Mouse (Mus musculus): ENCODE data around the gene Gm11985.

Gene Gm11985

GRCm38 (mm10) chr11:7152371-7152770, 36.0 kb downstream of the Gm11985 start:
- no peak for DNase-seq

DNA sequence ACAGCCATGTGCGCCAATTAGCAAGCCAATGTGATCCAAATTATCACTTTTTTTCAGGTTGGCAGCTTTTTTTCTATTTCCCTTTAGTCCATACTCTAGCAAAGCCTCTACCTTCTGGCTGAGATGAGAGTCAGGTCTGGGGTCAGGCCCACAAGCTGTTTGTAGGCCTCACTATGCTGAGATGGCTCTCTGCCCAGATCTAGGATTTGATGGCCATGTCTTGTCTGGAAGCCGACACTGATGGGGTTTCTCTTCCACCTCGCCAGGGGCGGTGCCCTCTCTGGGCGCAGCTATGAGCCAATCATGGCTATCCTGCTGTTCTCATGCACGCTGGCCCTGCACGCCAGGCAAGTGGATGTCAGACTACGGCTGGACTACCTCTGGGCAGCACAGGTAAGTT, 37.9 kb downstream of the Gm11985 start:
- no peak for DNase-seq

DNA sequence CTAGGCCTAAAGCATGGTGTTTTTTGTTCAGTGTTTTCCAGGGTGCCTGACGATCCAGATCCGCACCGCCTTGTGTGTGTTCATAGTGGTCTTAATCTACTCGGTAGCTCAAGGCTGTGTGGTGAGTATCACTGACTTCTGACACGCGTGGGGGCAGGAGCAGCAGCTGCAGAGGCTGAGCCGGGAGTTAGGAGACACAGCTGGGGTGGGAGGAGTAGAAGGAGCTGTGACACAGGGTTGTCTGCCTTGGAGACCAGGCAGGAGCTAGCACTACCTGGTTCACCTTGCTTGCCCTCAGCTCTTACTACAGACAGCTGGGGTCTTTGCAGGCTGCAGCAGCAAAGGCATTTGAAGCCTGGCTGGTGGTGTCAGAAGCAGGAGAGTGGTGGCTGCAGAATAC, 38.9 kb downstream of the Gm11985 start:
- no peak for DNase-seq

- no peak for DNase-seq
Measured at GRCm38 (mm10) chr11:7147945-7148344, 40.4 kb downstream of the Gm11985 start.

DNA sequence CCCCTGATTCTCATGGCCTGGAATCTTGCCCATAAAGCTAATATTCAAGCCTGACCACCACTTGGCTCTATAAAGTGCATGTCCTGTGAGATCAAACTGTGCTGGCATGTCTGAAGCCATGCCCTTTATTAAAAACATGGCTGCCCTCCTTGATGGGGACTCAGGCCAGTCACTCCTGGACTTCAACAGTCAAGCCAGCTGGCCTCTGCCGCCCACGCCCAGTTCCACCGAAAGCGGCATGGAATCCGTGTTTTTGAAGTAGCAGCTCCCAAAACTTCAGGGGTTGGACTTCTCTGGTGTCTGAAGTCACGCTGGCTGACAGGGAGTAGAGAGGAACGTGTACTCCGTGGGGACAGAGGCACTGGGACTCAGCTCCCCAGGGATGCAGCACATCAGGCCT, 40.8 kb downstream of the Gm11985 start:
- no peak for DNase-seq

DNA sequence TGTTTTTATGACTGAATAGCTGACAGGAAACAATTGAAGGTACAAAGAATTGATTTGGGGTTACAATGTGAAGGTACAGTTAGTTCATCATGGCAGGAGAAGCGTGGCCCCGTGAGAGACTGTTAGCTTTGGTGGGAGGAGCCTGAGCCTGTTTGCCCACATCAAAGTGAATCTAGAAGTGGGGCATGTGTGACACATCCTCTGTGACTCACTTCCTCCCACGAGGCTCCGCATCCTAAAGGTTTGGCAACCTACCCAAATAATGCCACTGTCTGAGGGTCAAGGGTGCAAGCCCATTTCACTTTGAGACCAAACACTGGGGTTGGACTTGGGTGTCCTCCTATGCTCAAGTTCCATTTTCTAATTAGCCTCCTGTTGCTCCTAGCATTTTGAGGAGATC, 43.1 kb downstream of the Gm11985 start:
- no peak for DNase-seq

DNA sequence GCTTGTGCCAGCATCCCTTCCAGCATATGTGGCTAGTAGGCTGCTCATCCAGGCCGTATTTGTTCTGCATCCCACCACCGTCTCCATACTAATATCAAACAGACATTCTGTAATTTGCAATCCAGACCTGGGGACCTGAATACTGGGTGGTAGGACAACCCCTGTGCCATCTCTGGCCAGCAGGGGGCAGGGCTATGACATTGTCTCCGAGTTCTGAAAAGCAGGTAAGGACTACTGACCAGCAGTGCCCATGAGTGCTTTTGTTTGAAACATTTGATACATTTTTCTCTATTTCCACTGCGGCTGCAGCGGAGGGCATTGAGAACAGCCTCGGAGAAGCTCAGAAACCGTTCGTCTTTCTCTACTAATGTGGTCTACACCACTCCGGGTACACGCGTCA, 44.0 kb downstream of the Gm11985 start:
- peak; percentile 65 to 80 for DNase-seq

GRCm38 (mm10) chr11:7142725-7143124, 45.6 kb downstream of the Gm11985 start:
- peak; percentile 56 to 60 for DNase-seq

DNA sequence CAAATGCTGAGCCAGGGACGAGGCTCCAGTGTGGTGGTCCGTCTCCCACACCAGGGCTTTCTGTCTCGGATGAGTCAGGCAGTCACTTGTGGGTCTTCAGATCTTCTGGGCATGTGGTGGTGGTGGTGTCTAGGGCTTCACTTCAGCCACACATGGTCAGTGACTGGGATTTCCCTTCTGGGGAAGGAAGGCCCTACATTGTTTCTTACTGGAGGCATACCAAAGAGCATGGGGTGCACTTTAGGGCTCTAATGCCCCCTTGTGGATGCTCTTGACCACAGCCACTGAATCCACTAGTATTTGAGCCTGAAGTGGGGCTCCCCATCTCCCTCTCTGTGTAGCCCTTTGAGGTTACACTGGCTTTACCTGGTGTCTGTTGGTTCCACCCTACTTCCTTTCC, 47.9 kb downstream of the Gm11985 start:
- DNase-seq = peak; percentile 56 to 65

- DNase-seq = peak in 1 of 2 experiments; percentile 6
Measured at GRCm38 (mm10) chr11:7138370-7138769, 50.0 kb downstream of the Gm11985 start.

DNA sequence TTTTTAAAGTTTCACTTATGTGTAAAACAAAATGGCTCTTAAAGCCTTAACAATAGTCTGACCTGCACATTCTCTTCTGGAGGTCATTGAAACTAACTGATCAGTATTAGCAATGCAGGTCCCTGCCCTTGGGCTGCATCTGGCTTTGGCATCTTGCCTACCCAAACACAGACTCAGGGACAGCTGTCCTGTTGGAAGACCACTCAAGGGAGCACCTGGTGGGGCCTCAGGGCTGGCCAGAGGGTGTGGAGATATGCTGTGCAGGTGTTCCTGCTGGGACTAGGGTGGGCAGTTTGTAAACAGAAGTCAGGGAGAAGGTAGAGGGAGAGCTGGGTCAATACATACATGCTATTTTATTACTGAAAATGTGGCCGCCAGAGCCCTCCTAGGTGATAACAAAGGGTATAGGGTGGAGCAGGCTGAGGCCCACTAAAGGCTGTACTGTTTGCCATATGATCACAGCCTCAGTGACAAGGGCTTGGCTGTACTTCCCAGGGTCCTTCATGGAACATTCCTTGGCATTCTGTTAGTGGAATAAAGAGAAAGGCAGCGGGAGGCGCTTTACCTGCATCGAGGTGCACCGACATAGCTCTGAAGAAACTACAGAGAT, 52.0 kb downstream of the Gm11985 start:
- peak in 1 of 2 experiments; percentile 34 for DNase-seq

- peak; percentile 38 to 66 for DNase-seq
Measured at GRCm38 (mm10) chr11:7135763-7136162, 52.6 kb downstream of the Gm11985 start.

DNA sequence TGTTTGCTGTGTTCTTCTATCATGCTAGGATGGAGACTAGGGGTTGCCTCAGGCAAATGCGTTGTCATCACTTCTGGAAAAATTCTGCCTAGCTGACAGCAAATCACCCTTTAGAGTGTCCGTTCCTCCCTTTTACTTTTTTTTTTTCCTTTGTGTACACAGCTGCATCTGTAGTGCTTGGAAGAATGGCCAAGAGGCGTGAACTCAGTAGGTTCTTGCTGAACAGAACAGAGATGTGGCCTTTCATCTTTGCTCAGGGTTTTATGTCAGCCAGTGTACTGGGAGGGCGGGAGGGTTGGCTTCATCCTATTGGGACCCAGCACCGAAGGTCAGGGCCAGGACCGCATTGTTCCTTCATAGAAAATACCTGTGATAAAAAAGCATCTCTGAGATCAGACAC, 53.1 kb downstream of the Gm11985 start:
- no peak for DNase-seq

- DNase-seq = no peak
Measured at GRCm38 (mm10) chr11:7134319-7134718, 54.0 kb downstream of the Gm11985 start.

DNA sequence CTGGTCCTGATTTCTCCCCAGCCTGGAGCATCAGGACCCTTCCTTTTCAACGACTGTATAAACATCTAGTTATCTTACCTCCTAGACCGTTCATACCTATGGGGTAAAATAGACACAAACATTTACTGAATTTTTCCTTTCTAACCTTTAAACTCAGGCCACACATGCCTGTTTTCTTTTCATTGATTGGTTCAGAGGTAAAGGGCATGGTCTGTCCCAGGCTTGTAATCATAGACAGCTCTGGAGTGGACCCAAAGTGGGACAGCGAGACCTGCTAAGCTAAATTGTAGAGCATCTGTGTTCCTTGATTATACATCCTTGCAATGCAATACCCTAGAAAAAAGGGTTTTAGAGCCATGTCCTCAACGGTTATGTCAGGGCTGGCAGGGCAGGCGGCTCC, 54.6 kb downstream of the Gm11985 start:
- no peak for DNase-seq
